Mouse (Mus musculus): ENCODE measurements around the gene Sppl3.

DNA sequence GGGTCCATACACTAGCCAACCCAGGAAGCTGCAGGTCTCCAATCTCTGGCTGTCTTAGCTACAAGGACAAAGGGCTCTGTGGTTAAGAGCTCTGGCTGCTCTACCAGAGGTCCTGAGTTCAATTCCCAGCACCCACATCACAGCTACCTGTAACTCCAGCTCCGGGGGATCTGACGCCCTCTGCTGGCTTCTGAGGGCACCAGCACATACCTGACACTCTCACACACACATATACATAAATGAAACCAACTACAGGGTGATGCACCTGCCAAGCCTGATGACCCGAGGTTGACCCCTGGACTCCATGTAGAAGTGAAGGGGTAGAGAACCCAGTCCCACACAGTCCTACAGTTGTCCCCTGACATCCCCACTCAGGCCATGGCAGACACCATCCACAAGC is 105.5 kb downstream of the Sppl3 start:
- peak; percentile 49 for TF ChIP-seq CTCF (conservative IDR thresholded peaks at IDR 0.05; ENCODE audit: low read length)
- TF ChIP-seq NANOG (IDR thresholded peaks at IDR 0.05; ENCODE audit: borderline replicate concordance, low read length): no peak
